Mouse (Mus musculus): ENCODE data around the gene Ccl6. TPM values are rescaled to one million over a fixed set of nuclear protein-coding genes. Genes with fewer than 3 reads are reported as not detected.

The Ccl6 gene
- polyA plus RNA-seq, 1 experiment from 2014 or later: 1.3 TPM

GRCm38 (mm10) chr11:83572834-83573233 lies 20.1 kb downstream of the Ccl6 start:
- Histone ChIP-seq H3K4me3 (ENCODE audit: low read depth, low read length) (no peak overlapping the region), H3K4me2 (replicated peaks; ENCODE audit: low read depth, low read length) (no peak overlapping the region), H3K9ac (ENCODE audit: low read depth, low read length) (no peak overlapping the region), H3K27me3 (ENCODE audit: control insufficient read depth, insufficient read depth, low read length) (no peaks in the 10 kb centered on the region), H3K9me3 (ENCODE audit: control insufficient read depth, low read length) (no peaks in the 10 kb centered on the region), H3K36me3 (ENCODE audit: control insufficient read depth, insufficient read depth, low read length) (no peaks in the 10 kb centered on the region), H3K4me1 (replicated peaks; ENCODE audit: control insufficient read depth, insufficient read depth, low read length) (no peaks in the 10 kb centered on the region), H3K27ac (ENCODE audit: low read depth, low read length) (no peak overlapping the region)
- DNase-seq (ENCODE audit: low spot score) (no peak), ATAC-seq (ENCODE audit: low FRiP score) (no peak)
- WGBS: 65% methylated on average over 9 of the region's 9 CpGs

GRCm38 (mm10) chr11:83572223-83572622 lies 20.7 kb downstream of the Ccl6 start:
- H3K4me3 ChIP-seq (ENCODE audit: low read depth, low read length): no peak overlapping the region
- H3K4me2 ChIP-seq (replicated peaks; ENCODE audit: low read depth, low read length): no peak overlapping the region
- DNase-seq (ENCODE audit: low spot score) (no peak), ATAC-seq (ENCODE audit: low FRiP score) (no peak)
- no peaks in the 10 kb centered on the region for H3K27me3 ChIP-seq (ENCODE audit: control insufficient read depth, insufficient read depth, low read length)
- no peak overlapping the region for H3K9ac ChIP-seq (ENCODE audit: low read depth, low read length)
- no peaks in the 10 kb centered on the region for H3K9me3 ChIP-seq (ENCODE audit: control insufficient read depth, low read length)
- no peak overlapping the region for H3K27ac ChIP-seq (ENCODE audit: low read depth, low read length)
- WGBS: 92% methylated on average over 8 of the region's 8 CpGs
- no peaks in the 10 kb centered on the region for H3K4me1 ChIP-seq (replicated peaks; ENCODE audit: control insufficient read depth, insufficient read depth, low read length)
- no peaks in the 10 kb centered on the region for H3K36me3 ChIP-seq (ENCODE audit: control insufficient read depth, insufficient read depth, low read length)

GRCm38 (mm10) chr11:83570189-83570588 lies 22.7 kb downstream of the Ccl6 start:
- Histone ChIP-seq H3K9me3 (ENCODE audit: control insufficient read depth, low read length) (no peaks in the 10 kb centered on the region), H3K27ac (ENCODE audit: low read depth, low read length) (no peak overlapping the region), H3K36me3 (ENCODE audit: control insufficient read depth, insufficient read depth, low read length) (no peaks in the 10 kb centered on the region), H3K9ac (ENCODE audit: low read depth, low read length) (no peak overlapping the region), H3K4me3 (ENCODE audit: low read depth, low read length) (no peak overlapping the region), H3K4me2 (replicated peaks; ENCODE audit: low read depth, low read length) (no peak overlapping the region), H3K4me1 (replicated peaks; ENCODE audit: control insufficient read depth, insufficient read depth, low read length) (no peaks in the 10 kb centered on the region), H3K27me3 (ENCODE audit: control insufficient read depth, insufficient read depth, low read length) (no peaks in the 10 kb centered on the region)
- 88% methylated on average over 2 of the region's 2 CpGs for WGBS
- DNase-seq (ENCODE audit: low spot score) (no peak), ATAC-seq (ENCODE audit: low FRiP score) (no peak)

- H3K4me1 ChIP-seq (replicated peaks; ENCODE audit: control insufficient read depth, insufficient read depth, low read length): no peaks in the 10 kb centered on the region
- ATAC-seq (ENCODE audit: low FRiP score) (no peak), DNase-seq (ENCODE audit: low spot score) (no peak)
- H3K9me3 ChIP-seq (ENCODE audit: control insufficient read depth, low read length): no peaks in the 10 kb centered on the region
- no peak overlapping the region for H3K4me2 ChIP-seq (replicated peaks; ENCODE audit: low read depth, low read length)
- WGBS: 93% methylated on average over 7 of the region's 7 CpGs
- H3K27ac ChIP-seq (ENCODE audit: low read depth, low read length): no peak overlapping the region
- no peaks in the 10 kb centered on the region for H3K36me3 ChIP-seq (ENCODE audit: control insufficient read depth, insufficient read depth, low read length)
- no peak overlapping the region for H3K4me3 ChIP-seq (ENCODE audit: low read depth, low read length)
- H3K27me3 ChIP-seq (ENCODE audit: control insufficient read depth, insufficient read depth, low read length): no peaks in the 10 kb centered on the region
- no peak overlapping the region for H3K9ac ChIP-seq (ENCODE audit: low read depth, low read length)
Observed at GRCm38 (mm10) chr11:83569249-83569648, 23.6 kb downstream of the Ccl6 start.

- no peak overlapping the region for H3K9ac ChIP-seq (ENCODE audit: low read depth, low read length)
- no peaks in the 10 kb centered on the region for H3K4me1 ChIP-seq (replicated peaks; ENCODE audit: control insufficient read depth, insufficient read depth, low read length)
- H3K9me3 ChIP-seq (ENCODE audit: control insufficient read depth, low read length): no peaks in the 10 kb centered on the region
- no peak for DNase-seq (ENCODE audit: low spot score)
- WGBS: 88% methylated on average over 3 of the region's 3 CpGs
- no peak overlapping the region for H3K27ac ChIP-seq (ENCODE audit: low read depth, low read length)
- no peak overlapping the region for H3K4me3 ChIP-seq (ENCODE audit: low read depth, low read length)
- H3K36me3 ChIP-seq (ENCODE audit: control insufficient read depth, insufficient read depth, low read length): no peaks in the 10 kb centered on the region
- no peak for ATAC-seq (ENCODE audit: low FRiP score)
- H3K27me3 ChIP-seq (ENCODE audit: control insufficient read depth, insufficient read depth, low read length): no peaks in the 10 kb centered on the region
- no peak overlapping the region for H3K4me2 ChIP-seq (replicated peaks; ENCODE audit: low read depth, low read length)
Observed at GRCm38 (mm10) chr11:83568786-83569185, 24.1 kb downstream of the Ccl6 start.

- H3K9me3 ChIP-seq (ENCODE audit: control insufficient read depth, low read length): no peaks in the 10 kb centered on the region
- no peaks in the 10 kb centered on the region for H3K36me3 ChIP-seq (ENCODE audit: control insufficient read depth, insufficient read depth, low read length)
- 92% methylated on average over 9 of the region's 9 CpGs for WGBS
- no peak overlapping the region for H3K9ac ChIP-seq (ENCODE audit: low read depth, low read length)
- no peak overlapping the region for H3K4me2 ChIP-seq (replicated peaks; ENCODE audit: low read depth, low read length)
- H3K4me3 ChIP-seq (ENCODE audit: low read depth, low read length): no peak overlapping the region
- no peaks in the 10 kb centered on the region for H3K4me1 ChIP-seq (replicated peaks; ENCODE audit: control insufficient read depth, insufficient read depth, low read length)
- DNase-seq (ENCODE audit: low spot score) (no peak), ATAC-seq (ENCODE audit: low FRiP score) (no peak)
- no peak overlapping the region for H3K27ac ChIP-seq (ENCODE audit: low read depth, low read length)
- no peaks in the 10 kb centered on the region for H3K27me3 ChIP-seq (ENCODE audit: control insufficient read depth, insufficient read depth, low read length)
Observed at GRCm38 (mm10) chr11:83568061-83568460, 24.8 kb downstream of the Ccl6 start.

GRCm38 (mm10) chr11:83567311-83567710 lies 25.6 kb downstream of the Ccl6 start:
- H3K27me3 ChIP-seq (ENCODE audit: control insufficient read depth, insufficient read depth, low read length): no peaks in the 10 kb centered on the region
- H3K36me3 ChIP-seq (ENCODE audit: control insufficient read depth, insufficient read depth, low read length): no peaks in the 10 kb centered on the region
- no peak overlapping the region for H3K9ac ChIP-seq (ENCODE audit: low read depth, low read length)
- no peak overlapping the region for H3K4me2 ChIP-seq (replicated peaks; ENCODE audit: low read depth, low read length)
- H3K9me3 ChIP-seq (ENCODE audit: control insufficient read depth, low read length): no peaks in the 10 kb centered on the region
- WGBS: 69% methylated on average over 7 of the region's 7 CpGs
- no peak overlapping the region for H3K4me3 ChIP-seq (ENCODE audit: low read depth, low read length)
- H3K27ac ChIP-seq (ENCODE audit: low read depth, low read length): no peak overlapping the region
- DNase-seq (ENCODE audit: low spot score) (no peak), ATAC-seq (ENCODE audit: low FRiP score) (no peak)
- H3K4me1 ChIP-seq (replicated peaks; ENCODE audit: control insufficient read depth, insufficient read depth, low read length): no peaks in the 10 kb centered on the region

- H3K4me3 ChIP-seq (ENCODE audit: low read depth, low read length): no peak overlapping the region
- no peak for DNase-seq (ENCODE audit: low spot score)
Observed at GRCm38 (mm10) chr11:83566617-83567016, 26.3 kb downstream of the Ccl6 start.

GRCm38 (mm10) chr11:83563754-83564153 lies 29.1 kb downstream of the Ccl6 start:
- Histone ChIP-seq H3K9ac (ENCODE audit: low read depth, low read length) (no peak overlapping the region), H3K4me2 (replicated peaks; ENCODE audit: low read depth, low read length) (no peak overlapping the region), H3K4me3 (ENCODE audit: low read depth, low read length) (no peak overlapping the region), H3K9me3 (ENCODE audit: control insufficient read depth, low read length) (no peaks in the 10 kb centered on the region), H3K27me3 (ENCODE audit: control insufficient read depth, insufficient read depth, low read length) (no peaks in the 10 kb centered on the region), H3K4me1 (replicated peaks; ENCODE audit: control insufficient read depth, insufficient read depth, low read length) (no peaks in the 10 kb centered on the region), H3K36me3 (ENCODE audit: control insufficient read depth, insufficient read depth, low read length) (no peaks in the 10 kb centered on the region), H3K27ac (ENCODE audit: low read depth, low read length) (no peak overlapping the region)
- WGBS: 72% methylated on average over 2 of the region's 2 CpGs
- ATAC-seq (ENCODE audit: low FRiP score) (no peak), DNase-seq (ENCODE audit: low spot score) (no peak)

More at GRCm38 (mm10) chr11:83566617-83567016, 26.3 kb downstream of the Ccl6 start:
- no peak for ATAC-seq (ENCODE audit: low FRiP score)
- Histone ChIP-seq H3K9me3 (ENCODE audit: control insufficient read depth, low read length) (no peaks in the 10 kb centered on the region), H3K4me2 (replicated peaks; ENCODE audit: low read depth, low read length) (no peak overlapping the region), H3K36me3 (ENCODE audit: control insufficient read depth, insufficient read depth, low read length) (no peaks in the 10 kb centered on the region), H3K27ac (ENCODE audit: low read depth, low read length) (no peak overlapping the region), H3K9ac (ENCODE audit: low read depth, low read length) (no peak overlapping the region), H3K4me1 (replicated peaks; ENCODE audit: control insufficient read depth, insufficient read depth, low read length) (no peaks in the 10 kb centered on the region), H3K27me3 (ENCODE audit: control insufficient read depth, insufficient read depth, low read length) (no peaks in the 10 kb centered on the region)

Data from hindbrain, embryonic 11.5 days (tissue).